Mouse (Mus musculus) megakaryocyte-erythroid progenitor cell, adult 5-6 weeks (primary cell): ENCODE data around the gene Calu. TPM values are rescaled to one million over a fixed set of nuclear protein-coding genes. Genes with fewer than 3 reads are reported as not detected.

Experiments
- ATAC-seq: replicated peaks from 2 replicates; pipeline ENCODE4 v1.8.0; 2016; ENCODE audit warnings: mild to moderate bottlenecking, inconsistent platforms; ENCODE audit not compliant: severe bottlenecking, poor library complexity, low FRiP score, low TSS enrichment
- total RNA-seq, 2 experiments: library from RNA; stranded (forward) in 1 of 2; stranded (reverse) in 1 of 2; fragments of 200-1000, 215-1000 nt in 1 of 2; fragments of >200 nt in 1 of 2; fragmentation: Nextera tagmentation in 1 of 2; gene quantifications; 2 replicates each; pipeline ENCODE4 v1.2.3; 2014 to 2017

Gene Calu
- total RNA-seq, 2 experiments from 2014 or later, result 46.8 to 157 TPM

GRCm38 (mm10) chr6:29399851-29400250 lies 52.0 kb downstream of the Calu start:
- no peak for ATAC-seq

- no peak for ATAC-seq
Measured at GRCm38 (mm10) chr6:29402693-29403342, 54.9 kb downstream of the Calu start.

- no peak for ATAC-seq
Measured at GRCm38 (mm10) chr6:29406412-29406811, 58.5 kb downstream of the Calu start.

DNA sequence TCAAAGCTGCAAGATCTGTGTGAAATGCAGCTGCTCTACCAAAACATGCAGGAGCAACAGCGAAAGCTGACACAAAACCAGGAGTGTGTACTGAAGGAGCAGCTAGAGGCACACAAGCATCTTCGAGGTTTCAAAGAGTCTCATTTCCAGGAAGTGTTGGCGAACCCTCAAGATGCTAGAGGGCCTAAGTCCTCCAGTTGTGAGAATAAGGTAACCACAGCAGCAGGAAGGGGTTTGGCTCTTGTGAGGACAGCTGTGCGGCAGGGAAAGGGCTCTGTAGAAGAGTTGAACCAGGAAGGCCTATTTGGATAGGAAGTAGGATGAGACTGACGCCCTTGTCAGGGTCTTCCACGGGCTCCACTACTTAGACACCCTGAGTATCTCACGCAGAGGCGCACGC lies 67.6 kb downstream of the Calu start:
- ATAC-seq, result no peak

GRCm38 (mm10) chr6:29420596-29420995 lies 72.7 kb downstream of the Calu start:
- no peak for ATAC-seq

DNA sequence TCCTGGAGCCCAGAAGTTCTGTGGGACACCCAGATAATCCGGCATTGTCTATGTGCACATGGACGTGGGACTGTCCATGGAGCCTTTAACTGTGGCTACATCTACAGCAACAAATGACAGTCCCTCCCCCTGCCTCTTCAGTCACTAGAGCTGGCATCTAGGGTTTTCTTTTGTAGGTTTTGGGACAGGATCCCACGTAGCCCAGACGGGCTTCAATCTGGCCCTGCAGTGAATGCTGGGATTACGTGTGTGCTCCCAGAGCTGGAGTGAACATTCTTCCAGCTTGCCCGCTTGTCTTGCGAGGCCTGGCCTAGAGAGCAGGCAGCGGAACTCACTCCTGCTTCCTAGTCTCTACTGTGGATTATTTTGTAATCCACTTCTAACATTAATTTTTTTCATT lies 77.2 kb downstream of the Calu start:
- no peak for ATAC-seq

DNA sequence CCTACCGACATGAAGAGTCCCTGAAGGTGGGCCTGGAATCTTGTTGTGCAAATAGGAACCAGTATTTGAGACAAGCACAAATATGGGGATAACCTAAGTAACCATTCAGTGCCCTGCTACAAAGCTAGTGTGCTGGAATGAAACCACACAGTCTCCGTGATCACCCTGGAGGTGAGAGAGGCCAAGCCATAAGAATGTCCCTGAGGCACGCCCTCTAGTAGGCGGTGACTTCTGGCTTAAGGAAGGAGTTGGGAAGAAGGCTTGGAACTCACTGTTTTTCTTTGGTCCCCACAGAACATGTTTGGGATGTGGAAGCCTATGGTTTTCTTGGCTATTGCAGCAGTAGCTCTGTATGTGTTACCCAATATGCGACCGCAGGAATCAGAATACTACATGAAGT lies 78.5 kb downstream of the Calu start:
- ATAC-seq, result no peak

Other genes starting within 250 kb of the Calu start
- gene Rbm28, start 183.1 kb upstream of the Calu start, total RNA-seq (2014; fragmentation: Nextera tagmentation), result 70.5 and 81.2 TPM in 2 replicates
- gene Rbm28, start 183.1 kb upstream of the Calu start, total RNA-seq (2017), result 63.8 and 71.0 TPM in 2 replicates
- gene Prrt4, start 168.5 kb upstream of the Calu start, total RNA-seq (2014; fragmentation: Nextera tagmentation), result not detected in 2 replicates
- not detected in 2 replicates for gene Prrt4, start 168.5 kb upstream of the Calu start, total RNA-seq (2017)
- gene Impdh1, start 131.7 kb upstream of the Calu start, total RNA-seq (2014; fragmentation: Nextera tagmentation), result 35.5 and 56.9 TPM in 2 replicates
- gene Impdh1, start 131.7 kb upstream of the Calu start, total RNA-seq (2017), result 16.8 and 19.5 TPM in 2 replicates
- 13.4 and 16.4 TPM in 2 replicates for gene Hilpda, start 75.6 kb upstream of the Calu start, total RNA-seq (2014; fragmentation: Nextera tagmentation)
- gene Hilpda, start 75.6 kb upstream of the Calu start, total RNA-seq (2017), result 6.9 and 13.5 TPM in 2 replicates
- gene Fam71f2, start 68.5 kb upstream of the Calu start, total RNA-seq (2014; fragmentation: Nextera tagmentation), result 8.3 TPM in 1 of 2 replicates, not detected in the other
- not detected in 2 replicates for gene Fam71f2, start 68.5 kb upstream of the Calu start, total RNA-seq (2017)
- not detected in 2 replicates for gene Fam71f1, start 28.9 kb upstream of the Calu start, total RNA-seq (2014; fragmentation: Nextera tagmentation)
- gene Fam71f1, start 28.9 kb upstream of the Calu start, total RNA-seq (2017), result not detected in 2 replicates
- gene Opn1sw, start 40.4 kb downstream of the Calu start, total RNA-seq (2014; fragmentation: Nextera tagmentation), result not detected in 2 replicates
- gene Opn1sw, start 40.4 kb downstream of the Calu start, total RNA-seq (2017), result not detected in 2 replicates
- not detected in 2 replicates for gene Ccdc136, start 48.2 kb downstream of the Calu start, total RNA-seq (2014; fragmentation: Nextera tagmentation)
- not detected in 2 replicates for gene Ccdc136, start 48.2 kb downstream of the Calu start, total RNA-seq (2017)
- gene Flnc, start 85.2 kb downstream of the Calu start, total RNA-seq (2014; fragmentation: Nextera tagmentation), result not detected in 2 replicates
- gene Flnc, start 85.2 kb downstream of the Calu start, total RNA-seq (2017), result not detected in 2 replicates
- gene Atp6v1f, start 119.6 kb downstream of the Calu start, total RNA-seq (2014; fragmentation: Nextera tagmentation), result 168 and 176 TPM in 2 replicates
- 167 and 198 TPM in 2 replicates for gene Atp6v1f, start 119.6 kb downstream of the Calu start, total RNA-seq (2017)
- gene Atp6v1fnb, start 123.4 kb downstream of the Calu start, total RNA-seq (2014; fragmentation: Nextera tagmentation), result not detected in 2 replicates
- gene Atp6v1fnb, start 123.4 kb downstream of the Calu start, total RNA-seq (2017), result not detected in 2 replicates
- not detected in 2 replicates for gene Kcp, start 159.9 kb downstream of the Calu start, total RNA-seq (2014; fragmentation: Nextera tagmentation)
- not detected in 2 replicates for gene Kcp, start 159.9 kb downstream of the Calu start, total RNA-seq (2017)
- 0.59 and 1.1 TPM in 2 replicates for gene Irf5, start 178.6 kb downstream of the Calu start, total RNA-seq (2014; fragmentation: Nextera tagmentation)
- 0.99 and 5.9 TPM in 2 replicates for gene Irf5, start 178.6 kb downstream of the Calu start, total RNA-seq (2017)